Mouse (Mus musculus): ENCODE measurements around the gene Cradd. TPM values are rescaled to one million over a fixed set of nuclear protein-coding genes. Genes with fewer than 3 reads are reported as not detected.
A peak's percentile ranks its signal among the peaks of the same experiment; 100 is the strongest.

The Cradd gene
- polyA plus RNA-seq, 1 experiment from 2014 or later, result 13.6 TPM

- H3K4me3 ChIP-seq (ENCODE audit: low read depth, low read length), result no peak overlapping the region
- H3K9ac ChIP-seq (replicated peaks; ENCODE audit: low read depth, low read length), result no peak overlapping the region
- WGBS, result 27% methylated on average over 9 of the region's 9 CpGs
- no peak overlapping the region; the same call in 1 of the 2 replicates for H3K4me2 ChIP-seq (ENCODE audit: low read depth, low read length)
- H3K4me1 ChIP-seq (ENCODE audit: control insufficient read depth, insufficient read depth, low read length), result peaks cover 28% of the 10 kb centered on the region
- no peaks in the 10 kb centered on the region for H3K9me3 ChIP-seq (ENCODE audit: control insufficient read depth, low read length)
- no peaks in the 10 kb centered on the region for H3K36me3 ChIP-seq (ENCODE audit: control insufficient read depth, insufficient read depth, low read length)
- ATAC-seq (ENCODE audit: low read depth), result no peak
- H3K27ac ChIP-seq (ENCODE audit: low read depth, low read length), result no peak overlapping the region; the same call in 1 of the 2 replicates
- H3K27me3 ChIP-seq (ENCODE audit: control insufficient read depth, insufficient read depth, low read length), result no peaks in the 10 kb centered on the region
These were observed 178.6 kb downstream of the Cradd start for GRCm38 (mm10) chr10:95145204-95145926.

- no peaks in the 10 kb centered on the region for H3K36me3 ChIP-seq (ENCODE audit: control insufficient read depth, insufficient read depth, low read length)
- no peak overlapping the region for H3K4me3 ChIP-seq (ENCODE audit: low read depth, low read length)
- no peak for ATAC-seq (ENCODE audit: low read depth)
- H3K4me2 ChIP-seq (ENCODE audit: low read depth, low read length), result no peak overlapping the region; the same call in 1 of the 2 replicates
- 58% methylated on average over 6 of the region's 6 CpGs for WGBS
- H3K4me1 ChIP-seq (ENCODE audit: control insufficient read depth, insufficient read depth, low read length), result peaks cover 28% of the 10 kb centered on the region
- no peaks in the 10 kb centered on the region for H3K9me3 ChIP-seq (ENCODE audit: control insufficient read depth, low read length)
- no peak overlapping the region for H3K9ac ChIP-seq (replicated peaks; ENCODE audit: low read depth, low read length)
- no peaks in the 10 kb centered on the region for H3K27me3 ChIP-seq (ENCODE audit: control insufficient read depth, insufficient read depth, low read length)
- H3K27ac ChIP-seq (ENCODE audit: low read depth, low read length), result peak overlapping the region; percentile 52; the same call in 1 of the 2 replicates
These were observed 179.4 kb downstream of the Cradd start for GRCm38 (mm10) chr10:95144414-95145130.

GRCm38 (mm10) chr10:95143446-95144114 lies 180.4 kb downstream of the Cradd start:
- no peak overlapping the region for H3K4me2 ChIP-seq (ENCODE audit: low read depth, low read length)
- peaks cover 28% of the 10 kb centered on the region for H3K4me1 ChIP-seq (ENCODE audit: control insufficient read depth, insufficient read depth, low read length)
- no peak overlapping the region for H3K9ac ChIP-seq (replicated peaks; ENCODE audit: low read depth, low read length)
- H3K27me3 ChIP-seq (ENCODE audit: control insufficient read depth, insufficient read depth, low read length), result no peaks in the 10 kb centered on the region
- H3K4me3 ChIP-seq (ENCODE audit: low read depth, low read length), result no peak overlapping the region
- ATAC-seq (ENCODE audit: low read depth), result no peak
- H3K9me3 ChIP-seq (ENCODE audit: control insufficient read depth, low read length), result no peaks in the 10 kb centered on the region
- peak overlapping the region; percentile 67 for H3K27ac ChIP-seq (ENCODE audit: low read depth, low read length)
- WGBS, result 2% methylated on average over 2 of the region's 2 CpGs
- H3K36me3 ChIP-seq (ENCODE audit: control insufficient read depth, insufficient read depth, low read length), result no peaks in the 10 kb centered on the region

- H3K4me1 ChIP-seq (ENCODE audit: control insufficient read depth, insufficient read depth, low read length), result peaks cover 28% of the 10 kb centered on the region
- H3K9me3 ChIP-seq (ENCODE audit: control insufficient read depth, low read length), result no peaks in the 10 kb centered on the region
- H3K36me3 ChIP-seq (ENCODE audit: control insufficient read depth, insufficient read depth, low read length), result no peaks in the 10 kb centered on the region
- peak overlapping the region; percentile 67 for H3K27ac ChIP-seq (ENCODE audit: low read depth, low read length)
- H3K4me2 ChIP-seq (ENCODE audit: low read depth, low read length), result peak overlapping the region; percentile 11; the same call in 1 of the 2 replicates
- 8% methylated on average over 11 of the region's 11 CpGs for WGBS
- no peak overlapping the region for H3K4me3 ChIP-seq (ENCODE audit: low read depth, low read length)
- no peaks in the 10 kb centered on the region for H3K27me3 ChIP-seq (ENCODE audit: control insufficient read depth, insufficient read depth, low read length)
- peak; percentile 75 for ATAC-seq (ENCODE audit: low read depth)
- H3K9ac ChIP-seq (replicated peaks; ENCODE audit: low read depth, low read length), result no peak overlapping the region
These were observed 181.0 kb downstream of the Cradd start for GRCm38 (mm10) chr10:95142844-95143435.

- Histone ChIP-seq H3K36me3 (ENCODE audit: control insufficient read depth, insufficient read depth, low read length) (no peaks in the 10 kb centered on the region), H3K27me3 (ENCODE audit: control insufficient read depth, insufficient read depth, low read length) (no peaks in the 10 kb centered on the region), H3K4me2 (ENCODE audit: low read depth, low read length) (no peak overlapping the region), H3K4me3 (ENCODE audit: low read depth, low read length) (no peak overlapping the region), H3K27ac (ENCODE audit: low read depth, low read length) (no peak overlapping the region), H3K4me1 (ENCODE audit: control insufficient read depth, insufficient read depth, low read length) (peaks cover 25% of the 10 kb centered on the region), H3K9ac (replicated peaks; ENCODE audit: low read depth, low read length) (no peak overlapping the region), H3K9me3 (ENCODE audit: control insufficient read depth, low read length) (no peaks in the 10 kb centered on the region)
- ATAC-seq (ENCODE audit: low read depth), result no peak
- WGBS, result 73% methylated on average over 3 of the region's 3 CpGs
These were observed 182.9 kb downstream of the Cradd start for GRCm38 (mm10) chr10:95141075-95141474.

GRCm38 (mm10) chr10:95140191-95140590 lies 183.7 kb downstream of the Cradd start:
- Histone ChIP-seq H3K4me2 (ENCODE audit: low read depth, low read length) (no peak overlapping the region), H3K4me1 (ENCODE audit: control insufficient read depth, insufficient read depth, low read length) (peaks cover 25% of the 10 kb centered on the region), H3K9me3 (ENCODE audit: control insufficient read depth, low read length) (no peaks in the 10 kb centered on the region), H3K27me3 (ENCODE audit: control insufficient read depth, insufficient read depth, low read length) (no peaks in the 10 kb centered on the region), H3K36me3 (ENCODE audit: control insufficient read depth, insufficient read depth, low read length) (no peaks in the 10 kb centered on the region), H3K27ac (ENCODE audit: low read depth, low read length) (no peak overlapping the region), H3K4me3 (ENCODE audit: low read depth, low read length) (no peak overlapping the region), H3K9ac (replicated peaks; ENCODE audit: low read depth, low read length) (no peak overlapping the region)
- no peak for ATAC-seq (ENCODE audit: low read depth)

GRCm38 (mm10) chr10:95139645-95140044 lies 184.3 kb downstream of the Cradd start:
- H3K27me3 ChIP-seq (ENCODE audit: control insufficient read depth, insufficient read depth, low read length), result no peaks in the 10 kb centered on the region
- ATAC-seq (ENCODE audit: low read depth), result no peak
- no peak overlapping the region for H3K4me2 ChIP-seq (ENCODE audit: low read depth, low read length)
- H3K36me3 ChIP-seq (ENCODE audit: control insufficient read depth, insufficient read depth, low read length), result no peaks in the 10 kb centered on the region
- no peak overlapping the region for H3K9ac ChIP-seq (replicated peaks; ENCODE audit: low read depth, low read length)
- peaks cover 22% of the 10 kb centered on the region for H3K4me1 ChIP-seq (ENCODE audit: control insufficient read depth, insufficient read depth, low read length)
- H3K4me3 ChIP-seq (ENCODE audit: low read depth, low read length), result no peak overlapping the region
- H3K9me3 ChIP-seq (ENCODE audit: control insufficient read depth, low read length), result no peaks in the 10 kb centered on the region
- no peak overlapping the region for H3K27ac ChIP-seq (ENCODE audit: low read depth, low read length)
- 66% methylated on average over 8 of the region's 8 CpGs for WGBS

- Histone ChIP-seq H3K4me1 (ENCODE audit: control insufficient read depth, insufficient read depth, low read length) (no peaks in the 10 kb centered on the region), H3K27me3 (ENCODE audit: control insufficient read depth, insufficient read depth, low read length) (no peaks in the 10 kb centered on the region), H3K27ac (ENCODE audit: low read depth, low read length) (no peak overlapping the region), H3K9me3 (ENCODE audit: control insufficient read depth, low read length) (no peaks in the 10 kb centered on the region), H3K4me3 (ENCODE audit: low read depth, low read length) (no peak overlapping the region), H3K9ac (replicated peaks; ENCODE audit: low read depth, low read length) (no peak overlapping the region), H3K36me3 (ENCODE audit: control insufficient read depth, insufficient read depth, low read length) (no peaks in the 10 kb centered on the region), H3K4me2 (ENCODE audit: low read depth, low read length) (no peak overlapping the region)
- WGBS, result 77% methylated on average over 4 of the region's 4 CpGs
- no peak for ATAC-seq (ENCODE audit: low read depth)
These were observed 190.9 kb downstream of the Cradd start for GRCm38 (mm10) chr10:95133057-95133456.
